Mouse (Mus musculus): ENCODE data around the gene Hlcs.

Gene Hlcs

GRCm38 (mm10) chr16:94162000-94162399 is 151.4 kb downstream of the Hlcs start:
- DNase-seq (ENCODE audit: low spot score), result no peak

GRCm38 (mm10) chr16:94157819-94158218 is 155.6 kb downstream of the Hlcs start:
- DNase-seq (ENCODE audit: low spot score), result no peak

GRCm38 (mm10) chr16:94155041-94155653 is 158.2 kb downstream of the Hlcs start:
- no peak for DNase-seq (ENCODE audit: low spot score)

DNA sequence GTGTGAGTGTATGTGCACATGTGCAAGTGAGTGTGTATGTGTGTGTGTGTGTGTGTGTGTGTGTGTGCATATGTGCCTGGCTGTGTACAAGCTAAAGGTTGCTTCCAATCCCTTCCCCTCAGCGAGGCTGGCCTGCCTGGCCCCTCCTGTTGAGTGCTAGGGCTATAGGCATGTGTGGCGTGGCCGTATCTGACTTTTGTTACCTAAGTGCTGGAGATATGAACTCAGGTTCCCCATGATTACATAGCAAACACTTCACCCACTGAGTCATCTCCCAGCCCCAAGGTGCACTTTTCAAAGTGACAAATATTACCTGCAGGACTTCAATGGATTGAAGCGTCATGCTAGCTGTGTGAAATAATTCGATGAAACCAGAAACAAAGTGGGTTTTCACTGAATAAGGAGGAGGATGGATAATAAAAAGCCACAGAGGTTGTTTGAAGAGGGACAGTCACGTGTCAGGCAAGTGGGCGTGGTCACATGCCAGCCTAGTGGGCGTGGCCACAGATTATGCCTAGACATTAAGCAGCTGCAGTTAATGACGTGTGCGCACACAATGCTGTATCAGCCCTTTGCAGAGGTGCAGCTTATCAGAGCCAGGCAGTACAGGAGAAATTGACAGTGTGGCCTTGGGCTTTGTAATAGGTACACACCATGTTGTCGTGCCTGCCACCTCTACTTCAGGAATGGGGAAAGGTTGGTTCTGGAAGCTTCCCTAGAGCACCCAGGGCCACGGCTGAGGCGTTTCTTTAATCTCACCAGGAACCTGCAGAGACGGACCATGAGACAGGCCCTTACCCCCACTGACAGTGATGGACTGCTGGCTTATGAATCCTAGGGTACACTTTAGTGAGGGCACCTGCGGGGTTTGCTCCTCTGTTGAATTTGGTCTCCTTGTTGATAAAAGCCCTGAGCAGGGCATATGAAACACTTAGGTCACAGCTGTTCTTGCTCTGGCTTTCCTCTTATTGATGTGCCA is 163.0 kb downstream of the Hlcs start:
- no peak for DNase-seq (ENCODE audit: low spot score)

- no peak for DNase-seq (ENCODE audit: low spot score)
Observed at GRCm38 (mm10) chr16:94148139-94148538, 165.2 kb downstream of the Hlcs start.

DNA sequence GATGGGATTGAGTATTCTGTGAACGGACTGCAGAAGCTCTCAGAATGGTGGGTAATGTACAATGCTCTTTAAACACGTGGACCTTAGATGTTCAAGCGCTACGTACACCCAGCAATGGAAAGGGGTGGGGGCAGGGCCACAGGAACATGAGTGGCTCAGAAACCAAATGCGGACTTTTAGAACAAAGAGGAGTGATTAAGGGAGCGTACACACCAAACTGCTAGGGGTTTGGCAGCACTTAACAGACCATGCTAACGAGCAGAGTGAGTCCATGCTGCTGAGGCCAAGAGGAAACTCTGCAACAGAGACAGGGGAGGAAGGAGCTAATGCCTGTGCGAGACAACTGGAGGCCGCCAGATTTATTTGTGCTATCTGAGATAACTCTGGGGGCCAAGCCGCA is 170.0 kb downstream of the Hlcs start:
- no peak for DNase-seq (ENCODE audit: low spot score)

- no peak for DNase-seq (ENCODE audit: low spot score)
Observed at GRCm38 (mm10) chr16:94140746-94141145, 172.6 kb downstream of the Hlcs start.

DNA sequence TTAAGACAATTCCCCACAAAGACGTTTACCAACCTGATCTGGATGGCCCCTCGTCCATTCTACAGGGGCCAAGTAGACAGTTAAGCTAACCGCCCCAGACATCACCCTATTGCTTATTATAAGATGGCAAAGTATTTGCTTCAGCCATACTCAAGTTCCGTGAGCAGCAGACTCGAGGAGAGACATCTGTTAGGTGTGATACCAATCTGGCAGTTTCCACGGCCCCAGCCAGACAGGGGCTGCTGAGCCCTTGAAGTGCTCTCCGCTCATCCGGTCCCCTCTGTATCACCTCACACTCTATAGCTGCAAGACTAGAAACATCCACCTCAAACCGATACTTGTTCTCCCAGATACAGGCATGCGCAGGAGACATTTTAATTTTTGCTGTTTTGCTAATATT is 179.2 kb downstream of the Hlcs start:
- DNase-seq (ENCODE audit: low spot score), result no peak

GRCm38 (mm10) chr16:94128236-94128835 is 185.0 kb downstream of the Hlcs start:
- no peak for DNase-seq (ENCODE audit: low spot score)

- no peak for DNase-seq (ENCODE audit: low spot score)
Observed at GRCm38 (mm10) chr16:94126200-94126599, 187.2 kb downstream of the Hlcs start.

DNA sequence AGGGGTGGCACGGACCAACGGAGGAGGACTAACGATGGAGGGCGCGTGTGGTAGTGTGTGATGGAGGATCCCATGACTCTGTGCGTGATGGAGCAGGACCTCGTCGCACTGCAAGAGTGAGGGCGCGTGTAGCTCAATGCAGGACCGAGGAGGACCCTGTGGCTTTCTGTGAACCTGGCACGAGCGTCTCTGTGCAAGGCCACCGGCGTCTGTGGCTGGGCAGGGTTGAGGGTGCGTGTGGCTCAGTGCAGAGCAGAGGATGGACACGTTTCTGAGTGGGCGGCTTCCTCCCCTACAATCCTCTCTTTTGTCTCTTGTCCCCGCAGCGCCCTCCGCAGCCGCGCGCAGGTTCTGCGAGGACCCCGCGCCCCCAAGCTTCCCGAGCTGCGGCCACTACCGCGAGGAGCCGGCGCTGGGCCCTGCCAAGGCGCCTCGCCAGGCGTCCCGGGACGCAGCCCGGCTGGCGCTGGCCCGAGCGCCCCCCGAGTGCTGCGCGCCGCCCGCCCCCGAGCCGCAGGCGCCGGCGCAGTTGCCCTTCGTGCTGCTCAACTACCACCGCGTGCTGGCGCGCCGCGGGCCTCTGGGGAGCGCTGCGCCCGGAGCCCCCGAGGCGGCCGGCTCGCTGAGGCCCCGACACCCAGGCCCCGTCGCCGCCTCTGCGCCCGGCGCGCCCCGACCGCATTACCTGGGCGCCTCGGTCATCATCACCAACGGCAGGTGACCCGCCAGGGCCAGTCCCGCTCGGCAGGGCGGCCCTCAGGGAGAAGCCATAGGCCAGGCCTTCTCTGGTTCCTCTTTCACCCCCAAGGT is 188.0 kb downstream of the Hlcs start:
- DNase-seq (ENCODE audit: low spot score), result no peak

DNA sequence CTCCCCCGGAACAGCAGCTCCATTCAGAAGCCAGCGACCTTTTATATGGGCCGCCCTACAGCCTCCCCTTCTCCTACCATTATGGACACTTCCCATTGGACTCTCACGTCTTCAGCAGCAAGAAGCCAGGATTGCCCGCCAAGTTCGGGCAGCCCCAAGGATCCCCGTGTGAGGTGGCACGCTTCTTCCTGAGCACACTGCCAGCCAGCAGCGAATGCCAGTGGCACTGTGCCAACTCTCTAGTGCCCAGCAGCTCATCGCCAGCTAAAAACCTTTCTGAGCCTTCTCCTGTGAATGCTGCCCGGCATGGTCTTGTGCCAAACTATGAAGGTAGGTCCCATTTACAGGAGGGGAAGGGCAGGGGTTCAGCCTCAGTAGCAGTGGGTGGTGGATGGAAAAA is 190.1 kb downstream of the Hlcs start:
- DNase-seq (ENCODE audit: low spot score), result no peak

GRCm38 (mm10) chr16:94122347-94122746 is 191.0 kb downstream of the Hlcs start:
- DNase-seq (ENCODE audit: low spot score), result no peak

- no peak for DNase-seq (ENCODE audit: low spot score)
Observed at GRCm38 (mm10) chr16:94118394-94118793, 195.0 kb downstream of the Hlcs start.

GRCm38 (mm10) chr16:94117333-94117732 is 196.0 kb downstream of the Hlcs start:
- DNase-seq (ENCODE audit: low spot score), result no peak

- DNase-seq (ENCODE audit: low spot score), result no peak
Observed at GRCm38 (mm10) chr16:94114693-94115092, 198.7 kb downstream of the Hlcs start.

DNA sequence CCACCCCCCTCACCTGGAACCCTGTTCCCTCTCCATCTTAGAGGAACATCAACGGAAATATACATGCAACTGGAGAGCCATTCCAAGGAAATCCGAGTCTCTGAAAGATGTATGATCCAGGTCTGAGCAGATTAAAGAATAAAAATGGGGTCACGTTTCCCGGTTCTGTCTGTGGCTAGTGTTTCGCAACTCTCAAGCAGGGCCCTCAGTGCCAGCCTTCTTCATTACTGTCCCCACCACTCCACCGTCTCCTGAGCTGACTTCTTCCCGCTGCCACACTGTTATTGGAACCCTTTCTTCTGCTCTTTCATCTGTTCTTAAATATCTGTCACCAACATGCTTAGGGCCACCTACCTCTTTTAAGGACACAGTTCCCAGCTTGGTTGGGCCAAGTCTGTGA is 200.2 kb downstream of the Hlcs start:
- no peak for DNase-seq (ENCODE audit: low spot score)

- no peak for DNase-seq (ENCODE audit: low spot score)
Observed at GRCm38 (mm10) chr16:94097724-94098455, 215.5 kb downstream of the Hlcs start.

DNA sequence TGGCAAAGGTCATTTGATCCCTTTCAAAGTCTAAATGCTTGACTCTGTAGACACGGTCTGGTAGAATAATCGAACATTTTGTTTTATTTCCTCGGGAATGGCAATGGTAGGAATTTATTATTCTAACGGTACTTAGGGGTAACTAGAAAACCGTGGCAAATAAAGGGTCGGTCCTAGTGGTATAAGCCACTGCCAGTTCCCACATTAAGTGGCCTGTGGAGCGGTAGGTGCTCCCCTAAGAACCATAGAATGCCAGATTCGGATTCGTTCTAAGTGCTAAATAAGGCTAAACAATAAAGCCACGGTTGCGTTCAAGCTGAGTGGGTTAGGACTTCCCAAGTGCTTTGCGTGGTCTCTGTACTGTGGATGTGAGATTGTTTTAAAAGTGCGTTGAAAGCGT is 216.9 kb downstream of the Hlcs start:
- DNase-seq (ENCODE audit: low spot score), result no peak

- DNase-seq (ENCODE audit: low spot score), result no peak
Observed at GRCm38 (mm10) chr16:94095109-94095822, 218.1 kb downstream of the Hlcs start.

All from urinary bladder, postnatal 25 days (tissue).